Mouse (Mus musculus) layer of hippocampus, postnatal 14 days (tissue): ENCODE data around the gene Flrt3. TPM values are rescaled to one million over a fixed set of nuclear protein-coding genes. Genes with fewer than 3 reads are reported as not detected.

Experiments
- DNase-seq, 2 experiments: peaks; one replicate each; pipeline ENCODE4 v3.0.0; 2021 to 2022; ENCODE audit warnings: low spot score in 2 of 2, mixed read lengths in 1 of 2
- total RNA-seq, 2 experiments: library from RNA; stranded (reverse); gene quantifications; 2 replicates each; pipeline ENCODE4 v1.2.3; 2021

Flrt3 gene
- total RNA-seq, 2 experiments from 2014 or later = 35.9 TPM

DNA sequence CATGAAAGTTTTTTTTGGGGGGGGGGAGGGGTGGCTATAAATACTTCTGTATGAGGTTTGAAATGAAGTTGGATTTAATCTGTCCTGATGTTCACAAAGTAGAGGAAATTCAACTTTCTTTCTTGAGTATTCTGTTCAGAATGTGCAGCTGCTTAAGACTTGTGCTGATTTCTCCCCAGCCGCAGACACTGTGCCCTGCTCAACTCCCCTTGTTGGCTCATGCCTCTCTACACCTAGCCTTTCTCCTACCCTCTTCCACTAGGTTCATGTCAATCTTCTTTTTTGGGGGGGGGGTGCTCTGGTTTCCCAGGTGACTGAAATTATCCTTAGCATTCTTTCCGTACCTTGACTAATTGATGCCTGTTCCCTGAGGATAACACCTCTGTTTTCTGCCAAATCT, 17.3 kb downstream of the Flrt3 start:
- DNase-seq = no peak

GRCm38 (mm10) chr2:140653481-140653880, 17.8 kb downstream of the Flrt3 start:
- DNase-seq = no peak

GRCm38 (mm10) chr2:140621730-140622337, 49.4 kb downstream of the Flrt3 start:
- no peak for DNase-seq

DNA sequence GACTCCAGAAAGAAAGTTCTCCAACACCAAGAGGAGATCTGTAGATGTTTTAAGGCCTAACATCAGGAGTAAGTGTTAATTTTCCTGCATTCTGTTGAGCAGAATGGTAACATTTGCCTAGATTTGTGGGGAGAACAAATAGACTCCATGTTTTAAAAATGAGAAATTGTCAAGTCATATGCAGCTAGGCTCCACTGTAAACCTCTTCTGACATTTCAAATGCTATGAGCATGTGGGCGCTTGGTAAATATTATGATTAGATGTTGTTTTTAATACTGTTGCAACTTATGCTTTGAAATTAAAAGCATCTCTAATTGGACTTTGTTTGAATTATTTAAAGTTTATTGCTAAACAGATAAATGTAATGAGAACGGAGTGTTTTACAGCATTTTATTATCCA, 55.8 kb downstream of the Flrt3 start:
- peak in 1 of 2 experiments; percentile 7 for DNase-seq
